Mouse (Mus musculus) liver, postnatal 0 days (tissue): ENCODE measurements around the gene Slc22a2.

Experiments used
- CTCF ChIP-seq: sonication (generic); IDR thresholded peaks from 2 replicates; pipeline ENCODE4 v1.5.1; 2016; ENCODE audit warnings: antibody characterized with exemption, low read depth
- EP300 ChIP-seq: IDR thresholded peaks from 2 replicates; pipeline ENCODE4 v1.6.1; 2016; ENCODE audit warnings: antibody characterized with exemption, low read depth, mild to moderate bottlenecking

- TF ChIP-seq CTCF (no peak), EP300 (no peak)
These were observed 1.4 kb downstream of the Slc22a2 start for GRCm38 (mm10) chr17:12585366-12585765.
